Mouse (Mus musculus): ENCODE results near the gene Flrt1.

DNA sequence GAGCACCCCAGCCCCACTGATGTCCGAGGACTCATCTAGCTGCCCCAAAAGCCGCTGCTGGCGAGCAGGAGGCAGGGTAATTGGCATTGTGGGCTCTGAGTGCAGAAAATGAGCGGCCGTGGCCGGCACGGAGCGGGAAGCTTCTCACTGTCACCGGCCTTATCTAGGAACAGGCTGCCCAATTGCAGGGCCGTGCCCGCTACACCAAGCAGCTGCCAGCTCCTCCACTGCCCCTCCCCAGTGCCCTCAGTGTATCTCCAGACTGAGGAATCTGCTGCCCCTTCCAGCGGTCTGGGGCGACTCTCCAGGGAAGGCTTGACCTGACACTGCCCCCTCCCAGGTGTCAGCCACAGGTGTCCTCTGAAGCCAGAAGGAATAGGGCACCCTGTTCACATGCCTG is 40.8 kb upstream of the Flrt1 start:
- TF ChIP-seq POLR2A (IDR thresholded peaks at IDR 0.05; ENCODE audit: borderline replicate concordance, low read depth, low read length) (no peak), CTCF (IDR thresholded peaks at IDR 0.05; ENCODE audit: low read depth, low read length) (no peak)

Measured in bone marrow macrophage, adult 2 months (primary cell).